Mouse (Mus musculus) hindbrain, postnatal 0 days (tissue): ENCODE measurements around the gene Sardh. TPM values are rescaled to one million over a fixed set of nuclear protein-coding genes. Genes with fewer than 3 reads are reported as not detected.
A peak's percentile ranks its signal among the peaks of the same experiment; 100 is the strongest.

ENCODE experiments used
- ATAC-seq: fragments of 200-750 bp; cut with Nextera tagmentation; 2 replicates; pipeline ENCODE4 v1.8.0; 2017; ENCODE audit warnings: mild to moderate bottlenecking, moderate TSS enrichment, moderate library complexity
- DNase-seq: peaks from one replicate; pipeline ENCODE4 v3.0.0-alpha.2; 2015; ENCODE audit warnings: low spot score
- H3K27ac ChIP-seq: fragments of 300-500 bp; sonication (generic); 2 replicates; pipeline ENCODE4 v1.5.1; 2014; ENCODE audit warnings: mild to moderate bottlenecking
- H3K27me3 ChIP-seq: fragments of 300-500 bp; sonication (generic); 2 replicates; pipeline ENCODE4 v1.6.1; 2014; ENCODE audit warnings: low read length, mixed read lengths; ENCODE audit not compliant: insufficient read depth
- H3K36me3 ChIP-seq: fragments of 300-500 bp; sonication (generic); 2 replicates; pipeline ENCODE4 v1.6.1; 2014; ENCODE audit warnings: low read length, mixed read lengths; ENCODE audit not compliant: insufficient read depth
- H3K4me1 ChIP-seq: fragments of 300-500 bp; sonication (generic); 2 replicates; pipeline ENCODE4 v1.6.1; 2014; ENCODE audit warnings: antibody characterized with exemption, low read length, mixed read lengths; ENCODE audit not compliant: insufficient read depth
- H3K4me2 ChIP-seq: fragments of 300-500 bp; sonication (generic); 2 replicates; pipeline ENCODE4 v1.6.1; 2014; ENCODE audit warnings: low read depth, mild to moderate bottlenecking, low read length, moderate library complexity, mixed read lengths
- H3K4me3 ChIP-seq: fragments of 300-500 bp; sonication (generic); 2 replicates; pipeline ENCODE4 v1.5.1; 2014; ENCODE audit warnings: low read length
- H3K9ac ChIP-seq: fragments of 300-500 bp; sonication (generic); replicated peaks from 2 replicates; pipeline ENCODE4 v1.6.1; 2014; ENCODE audit warnings: mild to moderate bottlenecking, low read length, moderate library complexity, mixed read lengths
- H3K9me3 ChIP-seq: fragments of 300-500 bp; sonication (generic); 2 replicates; pipeline ENCODE4 v1.6.1; 2016; ENCODE audit warnings: low read length, mixed read lengths
- CTCF ChIP-seq: IDR thresholded peaks from 2 replicates; pipeline ENCODE4 v1.5.1; 2016; ENCODE audit warnings: antibody characterized with exemption, control low read depth, low read depth
- WGBS: fragments of 180-500 bp; shearing (Covaris S2); extraction: QIAGEN DNeasy Blood & Tissue Kit; methylation state at CpG from one replicate; pipeline ENCODE4 v1.1.7; 2014; 5-methylcytosine and 5-hydroxymethylcytosine counted together
- polyA plus RNA-seq: library from polyadenylated mRNA; unstranded; fragments of >200 nt; fragmentation: Nextera tagmentation; extraction: Ambion mirVana; gene quantifications from 2 replicates; pipeline ENCODE4 v1.2.1, GENCODE M21; 2015
- total RNA-seq: library from RNA; depleted of rRNA; stranded (reverse); fragments of >200 nt; gene quantifications from 2 replicates; pipeline ENCODE4 v1.2.3, GENCODE M21; 2014

The Sardh gene
- total and polyA plus RNA-seq, 2 experiments from 2014 or later, result 10.4 to 22.3 TPM

GRCm38 (mm10) chr2:27200586-27200985 lies 47.6 kb downstream of the Sardh start:
- Histone ChIP-seq H3K4me1 (no peaks in the 10 kb centered on the region; the same call in 1 of the 2 replicates), H3K36me3 (no peaks in the 10 kb centered on the region), H3K27ac (no peak overlapping the region), H3K9ac (no peak overlapping the region), H3K4me2 (no peak overlapping the region), H3K9me3 (no peaks in the 10 kb centered on the region), H3K27me3 (no peaks in the 10 kb centered on the region), H3K4me3 (no peak overlapping the region)
- TF ChIP-seq CTCF, result no peak
- DNase-seq, result no peak
- WGBS, result 69% methylated on average over 1 of the region's 1 CpGs
- ATAC-seq, result no peak

DNA sequence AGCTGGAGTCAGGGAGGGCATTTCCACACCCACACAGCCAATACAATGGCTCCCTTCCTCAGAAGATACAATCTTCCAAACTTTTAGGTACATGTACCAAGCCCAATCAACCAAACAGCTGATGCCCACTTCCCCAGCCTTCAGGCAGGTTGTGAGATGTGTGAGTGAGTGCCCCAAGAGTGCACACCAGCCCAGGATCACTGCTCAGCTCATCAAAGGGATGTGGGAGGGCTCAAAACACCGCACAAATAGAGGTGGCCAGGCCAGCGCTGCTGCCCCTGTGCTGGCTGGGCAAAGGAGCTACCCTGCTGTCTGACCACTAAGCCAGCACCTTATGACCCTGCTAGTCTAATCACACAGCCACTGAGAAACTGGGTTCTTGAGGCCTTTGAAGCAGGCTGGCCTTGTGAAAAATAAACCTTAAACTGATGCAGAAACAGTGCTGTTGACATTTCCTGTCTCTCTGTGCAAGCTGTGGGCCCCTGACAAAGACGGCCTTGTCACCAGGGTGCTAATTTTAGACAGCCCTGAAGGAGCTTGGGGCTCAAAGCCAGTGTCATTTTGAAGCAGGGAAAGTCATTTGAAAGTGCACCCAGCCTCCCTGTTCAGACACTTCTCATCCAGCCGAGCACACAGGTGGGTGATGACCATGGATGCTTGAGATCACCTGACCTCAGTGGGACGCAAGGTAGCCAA lies 49.4 kb downstream of the Sardh start:
- Histone ChIP-seq H3K27ac (no peak overlapping the region), H3K9ac (no peak overlapping the region), H3K4me1 (no peaks in the 10 kb centered on the region), H3K9me3 (no peaks in the 10 kb centered on the region), H3K36me3 (no peaks in the 10 kb centered on the region), H3K4me2 (no peak overlapping the region), H3K4me3 (no peak overlapping the region), H3K27me3 (no peaks in the 10 kb centered on the region)
- DNase-seq (no peak), ATAC-seq (no peak)
- WGBS, result 58% methylated on average over 5 of the region's 5 CpGs
- TF ChIP-seq CTCF, result no peak

GRCm38 (mm10) chr2:27189994-27190393 lies 58.1 kb downstream of the Sardh start:
- no peaks in the 10 kb centered on the region for H3K4me1 ChIP-seq
- 75% methylated on average over 4 of the region's 4 CpGs for WGBS
- DNase-seq, result no peak
- H3K36me3 ChIP-seq, result no peaks in the 10 kb centered on the region
- H3K9me3 ChIP-seq, result no peaks in the 10 kb centered on the region
- H3K27me3 ChIP-seq, result no peaks in the 10 kb centered on the region
- H3K9ac ChIP-seq, result no peak overlapping the region
- no peak for TF ChIP-seq CTCF
- H3K27ac ChIP-seq, result no peak overlapping the region
- H3K4me2 ChIP-seq, result no peak overlapping the region
- no peak overlapping the region for H3K4me3 ChIP-seq
- ATAC-seq, result no peak

GRCm38 (mm10) chr2:27187531-27187930 lies 60.6 kb downstream of the Sardh start:
- Histone ChIP-seq H3K4me2 (no peak overlapping the region), H3K27ac (no peak overlapping the region), H3K9ac (no peak overlapping the region), H3K4me3 (no peak overlapping the region), H3K27me3 (no peaks in the 10 kb centered on the region), H3K4me1 (no peaks in the 10 kb centered on the region), H3K36me3 (no peaks in the 10 kb centered on the region), H3K9me3 (no peaks in the 10 kb centered on the region)
- no peak for DNase-seq
- TF ChIP-seq CTCF, result no peak
- no peak for ATAC-seq
- WGBS, result 88% methylated on average over 6 of the region's 6 CpGs

DNA sequence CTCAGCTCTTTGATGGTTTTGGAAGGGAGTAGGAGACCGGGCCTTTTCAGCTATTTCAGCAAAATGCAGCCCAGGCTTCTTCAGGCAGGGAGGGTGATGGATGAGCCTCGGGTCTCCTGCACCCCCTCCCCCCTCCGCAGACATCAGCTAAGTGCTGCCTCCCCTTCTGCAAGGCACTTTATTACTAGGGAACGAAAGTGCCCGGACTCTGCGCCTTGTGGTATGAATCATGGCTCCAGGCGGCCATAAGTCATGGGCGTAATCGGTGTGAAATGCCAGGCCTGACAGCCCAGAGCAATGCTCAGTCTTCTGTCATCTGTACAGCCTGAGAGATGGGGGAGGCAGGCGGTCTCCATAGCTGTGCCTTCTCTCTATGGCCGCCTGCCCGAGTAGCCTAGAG lies 64.4 kb downstream of the Sardh start:
- no peak overlapping the region for H3K27ac ChIP-seq
- ATAC-seq, result no peak

GRCm38 (mm10) chr2:27181907-27182306 lies 66.2 kb downstream of the Sardh start:
- H3K9me3 ChIP-seq, result no peaks in the 10 kb centered on the region
- DNase-seq (no peak), ATAC-seq (no peak)
- no peak overlapping the region for H3K9ac ChIP-seq
- H3K4me2 ChIP-seq, result no peak overlapping the region
- H3K4me1 ChIP-seq, result no peaks in the 10 kb centered on the region
- 59% methylated on average over 4 of the region's 4 CpGs for WGBS
- H3K27me3 ChIP-seq, result no peaks in the 10 kb centered on the region
- no peak overlapping the region for H3K27ac ChIP-seq
- no peaks in the 10 kb centered on the region for H3K36me3 ChIP-seq
- H3K4me3 ChIP-seq, result no peak overlapping the region
- TF ChIP-seq CTCF, result no peak

More for the DNA sequence above, 64.4 kb downstream of the Sardh start:
- TF ChIP-seq CTCF, result no peak
- H3K36me3 ChIP-seq, result no peaks in the 10 kb centered on the region
- no peak overlapping the region for H3K4me3 ChIP-seq
- no peak overlapping the region for H3K4me2 ChIP-seq
- WGBS, result 65% methylated on average over 12 of the region's 12 CpGs
- H3K27me3 ChIP-seq, result no peaks in the 10 kb centered on the region
- peak; percentile 12 for DNase-seq
- H3K9ac ChIP-seq, result no peak overlapping the region
- no peaks in the 10 kb centered on the region for H3K4me1 ChIP-seq
- H3K9me3 ChIP-seq, result no peaks in the 10 kb centered on the region

DNA sequence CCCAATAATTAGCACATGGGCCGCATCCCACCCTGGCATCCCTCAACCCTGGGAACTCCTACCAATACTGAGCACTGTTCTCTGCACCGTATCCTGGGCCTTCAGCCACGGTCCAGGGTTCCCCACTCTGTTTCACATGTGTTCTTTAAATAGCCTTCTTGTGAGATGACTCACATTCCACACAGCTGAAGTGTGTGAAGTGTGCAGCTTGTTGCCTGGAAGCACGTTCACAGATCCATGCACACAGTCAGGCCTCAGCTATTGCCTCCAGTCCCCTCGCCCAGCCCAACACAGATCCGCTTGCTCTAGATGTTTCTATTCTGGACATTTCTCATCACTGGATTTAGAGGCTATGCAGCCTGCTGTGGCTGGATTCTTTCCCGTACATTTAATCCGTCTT lies 69.0 kb downstream of the Sardh start:
- Histone ChIP-seq H3K4me1 (no peaks in the 10 kb centered on the region), H3K36me3 (no peaks in the 10 kb centered on the region), H3K4me3 (no peak overlapping the region), H3K27ac (no peak overlapping the region), H3K9ac (no peak overlapping the region), H3K9me3 (no peaks in the 10 kb centered on the region), H3K4me2 (no peak overlapping the region), H3K27me3 (no peaks in the 10 kb centered on the region)
- no peak for ATAC-seq
- DNase-seq, result no peak
- TF ChIP-seq CTCF, result no peak
- 67% methylated on average over 8 of the region's 8 CpGs for WGBS
